Mouse (Mus musculus): Measurements from ENCODE around the gene Phlda3. TPM values are rescaled to one million over a fixed set of nuclear protein-coding genes. Genes with fewer than 3 reads are reported as not detected.

Gene Phlda3
- total RNA-seq (2022), result 10 to 100 TPM; 33.0 to 80.7 (median 38.4) TPM

DNA sequence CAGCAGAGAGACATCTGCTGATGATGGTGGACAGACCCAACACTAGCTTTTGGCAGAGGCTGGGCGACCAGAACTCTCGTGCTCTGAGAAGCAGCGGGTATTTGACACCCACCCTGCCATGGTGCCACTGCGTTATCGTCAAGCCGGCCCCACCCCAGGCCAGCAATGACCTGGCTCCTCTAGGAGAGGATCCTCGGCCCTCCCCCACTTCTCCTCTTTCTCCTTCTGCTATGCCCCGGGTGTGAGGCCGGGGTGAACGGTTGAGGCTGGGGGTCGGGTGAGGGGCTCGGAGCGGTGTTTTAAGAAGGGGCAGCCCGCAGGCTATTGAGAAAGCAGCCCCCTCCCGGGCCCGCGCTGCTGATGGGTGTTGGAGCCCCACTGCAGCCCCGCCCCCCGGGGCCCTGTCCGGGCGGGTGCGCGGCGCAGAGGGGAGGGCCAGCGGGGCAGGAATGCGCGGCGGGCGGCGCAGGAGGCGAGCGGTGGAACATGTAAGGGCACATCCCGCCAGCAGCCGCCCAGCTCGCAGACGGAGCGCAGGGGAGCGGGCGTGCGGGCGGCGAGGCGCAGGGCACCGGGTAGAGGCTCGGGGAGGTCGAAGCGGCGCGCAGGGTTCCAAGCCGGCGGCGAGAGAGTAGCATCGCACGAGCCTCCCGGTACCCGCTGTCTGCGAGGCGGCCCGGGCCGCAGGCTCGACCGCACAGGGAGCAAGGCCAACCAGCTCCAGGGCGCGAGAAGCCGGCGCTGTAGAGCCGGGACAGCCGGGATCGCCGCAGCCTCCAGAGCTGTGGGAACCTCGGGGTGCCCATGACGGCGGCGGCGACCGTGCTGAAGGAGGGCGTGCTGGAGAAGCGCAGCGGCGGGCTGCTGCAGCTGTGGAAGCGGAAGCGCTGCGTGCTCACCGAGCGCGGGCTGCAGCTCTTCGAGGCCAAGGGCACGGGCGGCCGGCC, at the start of gene Phlda3:
Gene Phlda3 (plus strand): TSS at position 475 of the 947 bp plus-strand sequence.
- DNase-seq, result peak; percentile 69

DNA sequence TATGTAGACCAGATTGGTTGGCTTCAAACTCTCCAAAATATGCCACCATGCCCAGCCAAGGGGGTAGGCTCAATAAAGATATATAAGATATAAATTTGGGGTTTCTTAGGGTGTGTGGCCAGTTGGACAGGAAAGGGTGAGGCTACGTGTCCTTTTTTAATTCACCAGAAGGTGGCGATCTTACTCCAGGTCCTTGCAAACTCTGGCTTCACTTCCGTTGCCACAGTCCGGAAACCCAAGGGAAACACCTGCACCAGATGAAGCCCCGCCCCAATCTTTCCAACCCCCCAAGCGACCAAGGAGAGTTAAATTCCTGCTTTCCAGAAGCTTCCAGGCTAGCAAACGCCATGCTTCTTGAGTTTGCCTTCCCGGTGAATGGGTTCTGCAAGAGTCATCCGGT, 46.4 kb upstream of the Phlda3 start:
- peak; percentile 46 for DNase-seq

DNA sequence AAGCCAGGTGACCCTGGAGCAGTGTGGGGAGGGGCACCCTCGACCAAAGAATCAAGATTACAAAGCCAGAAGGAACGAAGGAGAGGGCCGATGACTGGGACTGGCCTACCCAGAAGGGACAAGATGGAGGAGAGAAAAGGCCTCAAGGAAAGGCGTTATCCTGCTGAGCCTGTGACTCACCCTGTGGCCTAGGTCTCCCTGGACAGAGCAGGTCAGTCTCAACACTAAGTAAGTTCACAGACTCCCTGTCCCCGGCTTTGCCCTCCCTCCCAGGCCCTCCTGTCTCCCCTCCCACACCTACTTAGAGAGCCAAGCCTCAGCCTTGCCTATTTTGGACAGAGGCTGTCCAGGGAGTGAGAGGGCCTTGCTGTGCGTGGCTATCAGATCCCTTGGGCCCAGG, 45.9 kb upstream of the Phlda3 start, which contains the start of gene Csrp1:
Gene Csrp1 (plus strand): TSS at position 79 of the 400 bp plus-strand sequence.
- no peak for DNase-seq

DNA sequence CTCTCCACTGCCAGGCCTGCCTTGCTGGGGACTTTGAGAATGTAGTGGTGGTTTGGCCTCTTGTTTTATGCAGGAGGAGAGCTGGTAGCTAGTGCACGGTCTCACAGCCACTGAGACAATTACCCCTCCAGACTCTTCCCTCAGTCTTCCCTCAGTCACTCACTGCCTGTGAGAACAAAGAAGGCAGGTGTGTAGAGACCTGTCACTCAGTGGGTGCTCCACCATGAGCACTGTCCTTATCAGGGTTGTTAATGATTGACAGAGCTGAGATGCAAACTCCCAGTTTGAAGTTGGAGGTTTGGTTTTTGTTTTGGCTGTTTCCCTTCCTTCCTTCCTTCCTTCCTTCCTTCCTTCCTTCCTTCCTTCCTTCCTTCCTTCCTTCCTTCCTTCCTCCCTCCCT, 42.9 kb upstream of the Phlda3 start:
- no peak for DNase-seq

DNA sequence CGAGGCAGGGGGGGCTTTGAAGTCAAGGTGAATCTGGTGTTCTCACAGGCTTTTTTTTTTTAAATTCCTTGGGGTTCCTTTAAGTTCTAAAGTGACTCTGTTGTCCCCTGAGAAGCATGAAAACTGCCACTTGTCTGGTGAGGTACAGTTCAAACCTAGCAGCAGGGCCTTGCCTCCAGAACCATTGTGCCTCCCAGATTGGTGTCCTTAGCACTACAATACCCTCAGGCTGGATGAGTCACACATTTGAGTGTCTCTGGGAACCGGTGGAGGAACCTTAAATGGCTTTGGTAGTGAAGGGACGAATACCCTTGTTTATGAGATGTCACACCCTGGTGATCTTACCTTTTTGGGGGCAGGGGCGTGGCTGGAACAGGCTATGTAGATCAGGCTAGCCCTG, 41.8 kb upstream of the Phlda3 start:
- no peak for DNase-seq

DNA sequence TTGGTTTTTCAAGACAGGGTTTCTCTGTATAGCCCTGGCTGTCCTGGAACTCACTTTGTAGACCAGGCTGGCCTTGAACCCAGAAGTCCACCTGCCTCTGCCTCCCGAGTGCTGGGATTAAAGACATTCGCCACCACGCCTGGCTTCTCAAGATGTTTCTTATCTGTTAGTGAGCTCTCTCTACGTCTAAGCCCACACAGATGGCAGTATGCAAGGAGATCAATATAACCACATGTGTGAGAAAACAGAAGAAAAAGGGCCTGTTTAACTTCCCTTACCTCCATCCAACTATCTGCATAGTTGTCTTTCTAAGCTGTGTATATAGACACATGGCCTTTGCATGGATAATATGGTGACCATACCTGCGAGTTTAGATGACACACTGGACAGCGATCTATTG, 40.6 kb upstream of the Phlda3 start:
- no peak for DNase-seq

DNA sequence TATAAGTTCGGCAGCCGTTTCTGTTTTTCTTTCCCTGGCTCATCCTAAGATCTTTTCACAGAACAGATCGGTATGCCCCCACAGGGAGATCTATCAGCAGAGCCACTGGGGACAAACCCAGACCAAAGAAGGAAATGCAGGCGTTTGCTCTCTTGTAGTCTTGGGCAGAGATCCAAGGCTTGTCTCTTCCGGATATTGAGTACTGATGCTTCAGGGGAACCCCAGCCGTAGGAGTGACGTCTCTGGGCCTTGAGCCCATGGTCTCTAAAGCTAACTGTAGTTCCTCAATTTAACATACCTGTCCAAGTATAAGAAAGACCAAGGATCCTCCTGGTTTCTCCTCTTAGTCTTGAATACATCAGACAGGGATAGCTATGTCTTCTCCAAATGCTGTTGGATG, 40.0 kb upstream of the Phlda3 start:
- no peak for DNase-seq

DNA sequence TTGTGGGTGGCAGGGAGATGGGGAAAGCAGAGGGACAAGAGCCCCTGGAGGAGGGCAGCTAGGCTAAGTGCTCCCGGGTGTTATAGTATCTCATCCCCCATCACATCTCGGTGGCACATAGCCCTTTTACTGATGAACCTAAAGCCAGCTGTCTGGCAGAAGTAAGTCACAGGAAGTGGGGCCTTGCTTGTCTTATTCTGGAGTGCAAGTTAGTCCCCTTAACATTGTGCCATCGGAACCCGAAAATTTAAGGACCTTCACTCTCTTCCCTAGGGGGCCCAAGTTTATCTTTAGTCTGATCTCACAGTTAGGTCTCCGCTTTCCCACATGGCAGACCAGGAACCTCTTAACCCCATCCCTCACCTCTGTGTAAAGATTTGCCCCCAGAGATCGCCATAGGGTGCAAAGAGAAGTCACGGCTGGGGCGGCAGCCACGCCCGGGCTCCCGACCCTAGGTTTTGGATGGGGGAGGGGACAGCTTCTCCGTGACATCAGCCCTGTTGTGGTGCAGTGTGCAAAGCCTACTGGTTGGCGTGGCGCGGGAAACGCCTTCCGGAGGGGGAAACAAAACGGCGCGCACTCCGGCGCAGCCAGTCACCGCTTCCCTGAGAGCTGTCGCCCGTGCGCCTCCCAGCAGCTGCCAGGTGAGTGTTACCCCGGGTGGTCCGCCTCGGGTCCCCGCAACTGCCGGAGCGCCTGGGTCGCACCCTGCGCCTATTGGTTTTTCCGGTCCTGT, 37.1 kb upstream of the Phlda3 start:
- peak; percentile 81 for DNase-seq

DNA sequence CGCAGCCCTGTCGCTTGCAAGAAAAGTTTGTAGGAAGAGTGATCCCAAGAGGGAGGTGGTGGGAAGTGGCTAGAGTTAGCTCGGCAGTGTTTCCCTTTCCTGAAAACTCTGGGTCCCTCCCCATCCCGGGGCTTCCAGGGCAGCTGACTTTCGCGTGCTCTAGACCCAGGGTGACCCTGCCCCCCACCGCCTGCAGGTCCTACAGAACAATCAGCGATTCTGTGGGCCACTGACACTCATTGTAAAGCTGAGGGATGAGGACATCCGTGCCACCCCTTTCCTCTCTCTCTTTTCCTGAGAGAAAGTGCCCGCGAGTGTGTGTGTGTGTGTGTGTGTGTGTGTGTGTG, 36.6 kb upstream of the Phlda3 start:
- no peak for DNase-seq

DNA sequence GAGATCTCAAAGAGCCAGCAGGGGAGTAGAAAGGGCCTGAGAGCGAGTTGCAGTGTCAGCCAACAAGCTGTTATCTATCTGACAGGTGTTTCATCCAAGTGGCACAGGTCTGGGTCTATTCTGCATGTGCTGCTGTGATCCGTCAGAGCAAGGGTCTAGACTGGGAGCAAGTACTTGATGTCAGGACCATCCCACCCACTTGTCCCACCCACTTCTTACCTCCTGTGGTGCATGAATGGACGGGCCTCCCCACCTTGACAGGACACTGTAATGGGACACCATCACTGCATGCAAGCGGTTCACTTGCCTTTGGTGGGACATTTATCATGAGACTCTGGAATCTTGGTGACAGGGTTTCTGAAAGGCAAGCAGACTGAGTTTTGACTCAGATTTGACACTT, 36.1 kb upstream of the Phlda3 start:
- DNase-seq, result no peak

DNA sequence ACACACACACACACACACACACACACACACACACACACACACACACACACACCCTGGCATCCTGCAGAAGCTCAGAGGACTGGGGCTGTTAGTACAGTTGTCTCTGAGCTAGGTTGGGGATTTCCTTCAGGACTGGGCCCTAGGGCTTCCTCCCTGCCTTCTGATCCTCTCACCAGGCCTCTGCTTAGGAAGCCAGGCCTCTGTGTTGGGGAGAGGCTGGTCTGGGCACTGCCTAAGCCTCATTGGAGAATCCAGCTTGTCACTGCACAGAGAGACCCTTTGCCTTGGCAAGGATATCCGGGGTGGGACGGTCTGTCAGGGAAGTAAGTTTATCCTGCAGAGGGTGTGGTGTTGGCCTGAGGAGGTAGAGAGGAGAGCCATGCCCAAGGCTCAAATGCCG, 35.6 kb upstream of the Phlda3 start:
- DNase-seq, result no peak

DNA sequence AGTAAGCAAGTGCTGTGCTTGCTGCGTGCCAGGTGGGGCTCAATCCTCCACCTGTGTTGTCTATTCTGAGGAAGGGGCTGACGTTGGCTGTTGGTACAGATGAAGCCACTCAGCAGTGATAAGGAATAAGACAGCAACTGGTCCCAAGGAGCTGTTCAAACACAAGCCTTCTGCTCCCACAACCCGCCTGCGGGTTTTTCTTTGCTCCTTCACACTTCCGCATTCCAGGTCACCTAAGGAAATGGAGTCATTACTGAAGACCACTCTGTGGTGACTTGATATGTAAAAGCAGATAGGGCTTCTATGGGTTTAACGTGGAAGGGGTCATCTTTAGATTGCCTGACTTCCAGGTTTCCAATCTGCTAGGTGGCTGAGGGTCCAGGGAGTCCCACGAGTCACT, 34.5 kb upstream of the Phlda3 start:
- DNase-seq, result no peak

DNA sequence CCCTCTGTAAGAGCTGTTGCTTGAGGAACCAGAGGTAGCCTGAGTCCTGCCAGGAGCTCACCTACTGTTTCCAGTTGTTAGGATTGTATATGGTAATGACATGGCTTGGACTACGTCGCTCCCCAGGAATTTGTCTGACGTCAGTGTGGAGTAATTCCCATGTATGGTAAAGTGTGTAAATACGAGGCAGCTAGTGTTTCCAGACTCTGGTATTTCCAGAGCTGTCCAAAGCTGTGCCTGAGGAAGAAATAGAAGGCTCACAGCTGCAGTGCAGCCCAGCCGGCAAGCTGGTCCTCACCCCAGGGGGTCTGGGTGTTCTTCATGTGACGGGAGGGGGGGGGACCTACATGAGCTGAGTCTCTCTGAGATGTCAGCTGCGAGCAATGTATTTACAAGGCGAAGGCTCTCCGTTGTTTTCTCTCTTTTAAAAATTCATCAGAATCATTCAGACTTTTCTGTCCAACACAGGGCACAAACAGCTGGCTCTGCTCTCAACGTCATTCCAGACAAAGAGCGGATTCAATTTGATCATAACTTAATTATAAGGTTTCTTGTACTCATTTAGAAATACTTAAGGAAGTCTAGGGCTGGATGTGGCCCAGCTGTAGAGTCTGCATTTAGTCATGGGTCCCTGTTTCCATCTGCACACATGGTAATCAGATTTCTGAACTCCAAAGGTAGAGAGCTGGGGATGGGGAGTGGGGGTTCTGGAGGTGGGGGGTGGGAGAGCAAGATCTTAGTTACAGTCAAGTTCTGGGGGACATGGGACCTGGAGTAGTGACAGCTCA, 33.8 kb upstream of the Phlda3 start:
- no peak for DNase-seq

DNA sequence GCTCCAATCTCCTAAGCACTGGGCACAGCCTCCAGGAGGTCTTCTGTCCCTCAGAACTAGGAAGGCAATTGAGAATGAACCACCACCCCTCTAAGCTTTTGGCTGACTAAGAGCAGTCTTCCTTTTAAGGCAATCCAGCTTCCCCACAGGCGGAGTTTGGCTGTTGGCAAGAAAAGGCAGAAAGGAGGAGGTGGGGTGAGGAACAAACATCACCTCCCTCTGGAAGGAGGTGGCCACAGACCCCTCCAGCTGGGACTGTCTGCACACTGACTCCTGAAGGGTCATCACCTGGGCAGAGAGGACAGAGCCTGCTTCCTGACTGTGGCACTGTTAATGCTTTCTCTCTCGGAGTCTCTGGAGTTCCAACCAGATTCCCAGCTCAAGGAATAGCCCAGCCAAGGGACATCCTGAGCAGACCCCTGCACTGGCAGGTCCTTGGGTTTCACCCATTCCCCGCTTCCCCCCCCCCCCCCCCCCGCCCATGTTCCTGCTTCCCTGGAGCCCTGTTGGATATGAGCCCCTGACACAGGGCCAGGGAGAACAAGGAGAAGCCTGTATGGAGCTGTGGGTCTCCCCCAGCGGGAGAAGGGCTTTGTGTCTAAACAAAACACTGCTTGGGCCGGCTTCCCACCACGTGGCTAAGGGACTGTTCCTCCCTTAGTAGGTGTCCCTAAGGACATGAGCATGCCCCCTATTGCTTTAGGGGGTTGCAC, 31.5 kb upstream of the Phlda3 start:
- no peak for DNase-seq

DNA sequence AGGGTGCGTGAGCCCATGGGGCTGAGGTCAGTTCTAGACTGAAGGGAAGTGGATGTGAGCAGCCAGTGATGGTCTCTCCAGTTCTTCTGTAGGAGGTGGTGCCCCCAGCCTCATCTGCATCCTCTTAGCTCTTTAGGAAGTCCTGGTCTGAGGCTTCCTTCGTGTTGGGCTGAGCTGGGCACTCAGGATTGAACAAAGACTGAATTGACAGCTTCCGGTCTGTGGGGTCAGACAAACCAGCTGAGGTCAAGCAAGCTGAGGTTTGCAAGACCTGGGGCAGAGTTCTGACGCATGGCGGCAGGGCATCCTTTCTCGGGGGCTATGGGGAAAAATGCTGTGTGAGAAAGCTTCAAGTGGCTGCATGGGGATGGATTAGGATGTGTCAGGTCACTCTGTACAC, 30.5 kb upstream of the Phlda3 start:
- DNase-seq, result no peak

DNA sequence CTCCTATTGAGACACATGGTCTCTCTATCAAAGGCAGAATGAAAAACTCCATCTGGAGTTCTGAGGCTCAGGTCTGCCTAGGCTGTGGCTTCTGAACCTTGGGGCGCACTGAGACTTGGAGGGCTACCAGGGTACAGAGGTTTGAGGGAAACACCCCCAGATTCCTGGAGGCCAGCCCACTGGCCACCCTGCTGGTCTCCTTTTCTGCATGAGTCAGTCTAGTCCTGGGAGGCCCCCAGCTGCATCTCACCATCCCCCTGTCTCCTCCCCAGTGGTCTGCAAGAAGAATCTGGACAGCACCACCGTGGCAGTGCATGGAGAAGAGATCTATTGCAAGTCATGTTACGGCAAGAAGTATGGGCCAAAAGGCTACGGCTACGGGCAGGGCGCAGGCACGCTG, 20.9 kb upstream of the Phlda3 start:
- DNase-seq, result no peak

DNA sequence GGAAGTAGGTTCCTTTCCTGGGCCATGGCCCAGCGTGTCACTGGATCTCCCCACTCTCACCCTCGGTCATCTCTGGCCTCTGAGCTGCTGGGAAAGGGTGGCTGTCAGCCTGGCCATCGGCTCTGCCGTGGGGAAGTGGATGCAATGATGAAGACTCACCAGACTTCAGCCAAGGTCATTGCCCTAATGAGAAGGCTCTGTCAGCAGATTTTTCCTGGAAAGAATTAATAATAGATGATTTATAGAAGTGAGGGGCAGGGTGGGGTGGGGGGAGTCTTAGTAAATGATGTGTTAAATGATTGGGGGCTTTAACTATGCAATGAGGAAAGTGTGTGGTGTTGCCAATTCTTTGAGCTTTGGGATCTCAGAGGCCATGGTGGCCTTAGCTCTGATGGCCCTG, 19.7 kb upstream of the Phlda3 start:
- no peak for DNase-seq

DNA sequence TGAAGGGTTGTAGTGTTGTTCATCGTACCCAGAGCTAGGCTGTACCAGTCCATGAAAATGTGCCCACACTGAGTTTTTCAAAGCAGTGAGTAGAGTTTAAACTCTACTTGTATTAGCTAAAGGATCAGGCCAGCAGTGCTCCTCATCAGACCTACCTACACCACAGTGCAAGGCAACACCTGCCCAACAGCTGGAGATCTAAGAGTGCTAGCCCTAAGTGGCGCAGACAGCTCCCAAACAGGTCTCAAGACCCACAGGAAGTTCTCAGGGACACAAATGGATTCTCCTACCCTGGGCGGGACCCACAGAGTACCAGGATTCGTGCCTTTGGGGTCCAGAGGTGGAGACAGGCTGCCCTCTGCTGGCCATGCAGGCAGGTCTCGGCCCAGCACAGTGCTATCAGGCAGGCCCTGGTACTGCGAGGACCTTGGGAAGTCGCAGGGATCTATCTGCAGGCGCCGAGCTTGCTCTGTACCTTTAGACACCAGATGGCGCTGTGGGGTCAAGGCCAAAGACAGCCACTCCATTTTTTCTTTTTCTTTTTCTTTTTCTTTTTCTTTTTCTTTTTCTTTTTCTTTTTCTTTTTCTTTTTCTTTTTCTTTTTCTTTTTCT, 13.1 kb upstream of the Phlda3 start:
- peak; percentile 87 for DNase-seq

DNA sequence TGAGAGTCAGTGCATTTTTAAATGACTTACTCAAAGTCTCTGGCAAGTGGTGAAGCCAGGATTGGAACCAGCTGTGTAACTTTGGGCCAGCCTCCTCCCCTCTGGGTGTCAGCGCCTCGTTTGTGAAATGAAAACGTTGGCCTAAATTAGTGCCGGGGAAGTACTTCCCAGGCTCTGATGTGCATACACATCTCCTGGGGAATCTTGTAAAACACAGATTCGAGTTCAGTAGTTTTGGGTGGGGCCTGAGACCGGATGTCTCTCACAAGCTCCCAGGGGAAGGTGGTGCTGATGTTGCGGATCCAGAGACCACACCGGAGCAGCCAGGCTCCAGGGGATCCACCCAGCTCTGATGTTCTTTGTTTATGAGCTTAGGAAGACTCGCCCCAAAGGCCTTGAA, 10.6 kb upstream of the Phlda3 start:
- no peak for DNase-seq

DNA sequence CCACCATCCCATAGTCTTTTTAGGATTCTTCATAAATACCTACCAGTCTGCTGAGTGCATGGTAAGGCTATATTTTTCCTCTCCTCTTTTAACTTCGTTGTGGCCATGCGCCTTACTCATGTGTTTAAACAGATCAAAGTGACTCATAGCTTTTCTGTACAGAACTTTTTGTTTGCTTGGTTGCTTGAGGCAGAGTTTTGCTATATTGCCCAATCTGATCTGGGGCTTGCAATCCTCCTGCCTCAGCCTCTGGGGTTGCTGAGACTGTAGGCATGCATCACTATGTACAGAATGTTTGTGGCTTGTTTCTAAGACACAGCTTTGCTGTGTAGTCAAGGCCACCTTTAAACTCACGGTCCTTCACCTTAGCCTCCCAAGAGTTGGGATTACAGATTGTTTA, 10.0 kb upstream of the Phlda3 start:
- no peak for DNase-seq

DNA sequence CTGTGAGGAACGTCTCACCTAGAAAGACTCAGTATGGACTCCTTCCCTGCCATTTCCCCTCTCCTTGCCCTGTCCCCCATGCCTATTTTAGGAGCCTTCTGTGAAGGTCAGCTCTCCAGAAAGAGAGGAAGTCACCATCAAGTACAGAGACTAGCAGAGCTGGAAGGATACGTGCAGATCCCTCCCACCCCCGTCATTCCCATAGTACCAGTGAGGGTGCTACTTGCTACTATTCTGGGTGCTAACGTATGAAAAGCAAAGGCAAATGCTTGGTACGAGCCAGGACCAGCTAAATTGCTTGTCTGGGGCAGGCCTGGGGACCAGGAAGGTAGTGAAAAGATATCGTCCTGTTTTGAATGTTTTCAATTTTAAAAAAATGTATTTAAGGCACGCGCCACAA, 8.6 kb upstream of the Phlda3 start:
- no peak for DNase-seq

DNA sequence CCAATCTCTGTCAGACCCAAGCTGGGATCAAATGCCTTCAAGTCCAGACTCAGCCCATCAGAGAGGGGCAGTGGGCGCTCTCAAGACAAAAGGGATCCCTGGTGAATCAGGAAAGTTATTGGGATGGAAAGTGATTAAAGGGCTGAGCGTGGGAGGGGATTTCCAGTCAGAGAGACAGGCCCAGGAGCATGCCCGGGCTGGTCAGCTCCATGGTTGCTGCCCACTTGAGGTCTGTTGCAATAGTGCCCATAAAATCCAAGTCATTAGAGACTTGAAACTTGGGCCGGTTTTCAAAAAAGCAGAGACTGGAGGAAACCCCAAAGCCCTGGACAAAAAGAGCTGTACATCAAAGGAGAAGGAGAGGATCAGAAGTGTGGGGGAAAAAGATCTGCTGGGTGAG, 6.2 kb upstream of the Phlda3 start:
- no peak for DNase-seq
